Mouse (Mus musculus) erythroblast, embryonic 14.5 days (primary cell): ENCODE data around the gene Tdrd12. TPM values are rescaled to one million over a fixed set of nuclear protein-coding genes. Genes with fewer than 3 reads are reported as not detected.
"Not testable (repeated sequence)": the region's sequence is repeated elsewhere in the genome, so short reads cannot be mapped to it uniquely, and the experiment has no call there.

Source experiments
- H3K27me3 ChIP-seq: 2 replicates; pipeline ENCODE4 v1.6.1; 2012; ENCODE audit warnings: inconsistent platforms; ENCODE audit not compliant: control insufficient read depth
- H3K36me3 ChIP-seq: 2 replicates; pipeline ENCODE4 v1.6.1; 2012; ENCODE audit warnings: mild to moderate bottlenecking, inconsistent platforms; ENCODE audit not compliant: control insufficient read depth
- H3K4me1 ChIP-seq: 2 replicates; pipeline ENCODE4 v1.6.1; 2012; ENCODE audit warnings: inconsistent platforms; ENCODE audit not compliant: control insufficient read depth
- H3K4me3 ChIP-seq: replicated peaks from 2 replicates; pipeline ENCODE3; 2012; ENCODE audit warnings: moderate library complexity, mild to moderate bottlenecking, inconsistent platforms
- H3K9me3 ChIP-seq: 2 replicates; pipeline ENCODE4 v1.6.1; 2012; ENCODE audit warnings: low read length, inconsistent platforms, mixed read lengths; ENCODE audit not compliant: control insufficient read depth
- GATA1 ChIP-seq: IDR thresholded peaks from 2 replicates; pipeline ENCODE4 v1.6.1; 2012; ENCODE audit warnings: low read length, inconsistent platforms, mixed read lengths
- TAL1 ChIP-seq: IDR thresholded peaks from 3 replicates; pipeline ENCODE4 v1.6.1; 2012; ENCODE audit warnings: low read length, inconsistent platforms, mixed read lengths
- polyA plus RNA-seq: library from polyadenylated mRNA; stranded (reverse); fragments of >175 nt; gene quantifications from 2 replicates; pipeline ENCODE4 v1.2.3, GENCODE M21; 2012

The Tdrd12 gene
- polyA plus RNA-seq, 1 experiment: not detected

DNA sequence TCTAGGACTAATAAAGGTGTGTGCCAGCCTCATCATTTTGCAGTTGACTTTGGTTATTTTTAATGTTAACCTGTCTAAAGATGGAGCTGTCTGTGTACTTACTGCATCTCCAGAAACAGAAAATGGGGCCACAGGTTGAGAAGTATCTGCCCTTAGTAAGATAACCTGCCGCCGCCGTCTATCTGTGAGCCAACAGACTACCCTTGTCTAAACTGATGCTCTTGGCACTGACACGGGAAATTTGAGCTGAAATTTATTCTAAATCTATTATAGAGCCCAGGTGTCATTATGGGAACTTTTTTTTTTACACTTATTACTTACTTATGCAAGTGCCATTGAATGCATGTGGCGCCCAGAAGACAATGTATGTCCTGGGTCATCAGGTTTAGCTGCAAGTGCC, 19.4 kb upstream of the Tdrd12 start:
- Histone ChIP-seq H3K4me1 (peaks cover 86% of the 10 kb centered on the region), H3K36me3 (peaks cover 28% of the 10 kb centered on the region), H3K27me3 (no peaks in the 10 kb centered on the region), H3K4me3 (peak overlapping the region; percentile 78), H3K9me3 (no peaks in the 10 kb centered on the region)
- TF ChIP-seq TAL1 (peak; percentile 86), GATA1 (peak; percentile 81)

DNA sequence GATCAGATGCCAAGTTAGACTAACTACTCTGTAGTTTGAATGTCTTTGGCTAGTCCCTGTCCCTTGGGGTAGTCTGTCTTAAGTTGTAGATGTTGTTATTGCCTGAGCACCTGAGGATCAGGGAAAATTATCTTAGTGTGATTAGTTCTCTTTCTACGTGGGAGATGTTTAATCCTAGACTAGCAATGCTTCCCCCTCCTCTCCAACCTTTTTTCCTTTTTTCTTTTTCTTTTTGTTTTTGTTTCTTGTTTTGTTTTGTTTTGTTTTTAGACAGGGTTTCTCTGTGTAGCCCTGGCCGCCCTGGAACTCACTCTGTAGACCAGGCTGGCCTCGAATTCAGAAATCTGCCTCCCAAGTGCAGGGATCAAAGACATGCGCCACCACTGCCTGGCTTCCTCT, 18.7 kb upstream of the Tdrd12 start, which contains the start of gene Nudt19:
TSS of gene Nudt19 (minus strand) at position 100 of the 399 bp plus-strand sequence.
- Histone ChIP-seq H3K4me3 (peak within 1 kb of the TSS; percentile 78), H3K27me3 (no peaks in the 10 kb centered on the region), H3K4me1 (peaks cover 86% of the 10 kb centered on the region), H3K36me3 (peaks cover 35% of the 10 kb centered on the region), H3K9me3 (no peaks in the 10 kb centered on the region)
- no peak for TF ChIP-seq TAL1
- TF ChIP-seq GATA1: no peak

DNA sequence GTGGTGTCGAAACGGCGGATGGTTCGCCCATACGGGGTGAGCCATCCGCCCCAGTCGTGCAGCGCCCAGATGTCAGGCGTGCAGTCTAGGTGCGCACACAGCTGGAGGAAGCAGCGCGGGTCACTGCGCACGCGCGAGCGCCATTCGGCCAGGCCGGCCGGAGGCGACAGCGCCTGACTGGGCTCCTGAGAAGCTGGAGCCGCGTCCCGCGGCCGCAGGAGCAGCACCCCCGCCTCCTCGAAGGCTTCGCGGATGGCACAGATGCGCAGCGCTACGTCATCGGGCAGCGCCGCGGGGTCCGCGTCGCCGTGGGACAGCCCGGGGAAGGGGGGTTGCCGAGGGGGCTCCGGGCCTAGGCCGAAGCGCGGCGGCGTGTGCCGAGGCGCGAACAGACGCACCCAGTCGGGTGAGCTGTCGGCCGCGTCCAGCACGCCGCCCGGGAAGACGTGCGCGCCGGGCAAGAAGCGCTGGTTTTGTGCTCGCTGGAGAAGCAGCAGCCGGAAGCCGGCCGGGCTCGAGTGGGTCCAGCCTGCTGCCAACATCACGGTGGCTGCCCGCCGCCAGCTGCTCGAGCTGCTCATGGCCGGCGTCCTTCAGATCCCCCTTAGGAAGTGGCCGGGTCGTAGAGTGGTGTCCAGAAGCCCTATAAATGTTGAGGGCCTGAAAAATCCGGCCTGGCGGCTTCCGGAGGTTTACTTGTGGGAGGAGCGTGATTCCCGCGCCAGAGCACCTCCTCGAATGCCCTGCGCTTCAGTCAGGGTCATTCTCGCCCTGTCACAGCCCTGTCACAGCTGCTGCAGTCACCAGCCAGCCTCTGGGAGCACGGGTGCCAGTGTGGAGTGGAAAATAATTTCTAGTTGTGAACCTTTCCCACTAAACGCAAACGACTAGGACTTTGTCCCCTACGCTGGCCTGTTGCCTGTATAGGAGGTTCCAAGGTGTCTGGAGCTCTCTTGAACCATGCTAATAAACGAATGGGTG, 18.0 kb upstream of the Tdrd12 start:
- no peak for TF ChIP-seq TAL1
- no peak for TF ChIP-seq GATA1
- Histone ChIP-seq H3K27me3 (no peaks in the 10 kb centered on the region), H3K9me3 (no peaks in the 10 kb centered on the region), H3K4me1 (peaks cover 86% of the 10 kb centered on the region), H3K4me3 (peak overlapping the region; percentile 78), H3K36me3 (peaks cover 42% of the 10 kb centered on the region)

DNA sequence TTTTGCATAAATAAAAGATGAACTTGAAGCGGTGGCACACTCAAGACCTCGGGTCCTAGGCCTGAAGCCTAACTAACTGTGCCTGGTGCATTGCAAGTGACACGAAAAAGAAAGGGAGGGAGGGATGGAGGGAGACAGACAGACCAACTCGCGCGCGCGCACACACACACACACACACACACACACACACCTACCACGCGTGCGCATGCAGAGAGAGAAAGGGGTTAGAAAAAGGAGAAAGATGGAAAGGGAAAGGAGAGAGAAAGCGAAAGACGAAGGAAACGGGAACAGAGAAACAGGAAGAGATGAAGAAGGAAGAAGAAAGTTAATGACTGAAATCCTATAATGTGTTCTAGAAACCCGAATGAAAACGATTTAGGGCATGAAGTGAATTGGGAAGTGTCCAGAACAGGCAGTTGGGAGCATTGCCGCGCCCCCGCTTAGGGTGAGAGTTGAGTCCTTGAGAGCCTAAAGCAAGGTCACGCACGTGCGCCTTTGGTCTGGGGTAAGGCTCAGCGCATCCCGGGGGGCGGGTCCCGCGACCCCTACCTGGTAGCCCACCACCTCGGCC, 17.1 kb upstream of the Tdrd12 start:
- H3K9me3 ChIP-seq: no peaks in the 10 kb centered on the region
- H3K27me3 ChIP-seq: no peaks in the 10 kb centered on the region
- H3K4me1 ChIP-seq: peaks cover 80% of the 10 kb centered on the region
- H3K4me3 ChIP-seq: peak overlapping the region; percentile 78
- H3K36me3 ChIP-seq: peaks cover 50% of the 10 kb centered on the region
- TF ChIP-seq TAL1: no peak
- no peak for TF ChIP-seq GATA1

DNA sequence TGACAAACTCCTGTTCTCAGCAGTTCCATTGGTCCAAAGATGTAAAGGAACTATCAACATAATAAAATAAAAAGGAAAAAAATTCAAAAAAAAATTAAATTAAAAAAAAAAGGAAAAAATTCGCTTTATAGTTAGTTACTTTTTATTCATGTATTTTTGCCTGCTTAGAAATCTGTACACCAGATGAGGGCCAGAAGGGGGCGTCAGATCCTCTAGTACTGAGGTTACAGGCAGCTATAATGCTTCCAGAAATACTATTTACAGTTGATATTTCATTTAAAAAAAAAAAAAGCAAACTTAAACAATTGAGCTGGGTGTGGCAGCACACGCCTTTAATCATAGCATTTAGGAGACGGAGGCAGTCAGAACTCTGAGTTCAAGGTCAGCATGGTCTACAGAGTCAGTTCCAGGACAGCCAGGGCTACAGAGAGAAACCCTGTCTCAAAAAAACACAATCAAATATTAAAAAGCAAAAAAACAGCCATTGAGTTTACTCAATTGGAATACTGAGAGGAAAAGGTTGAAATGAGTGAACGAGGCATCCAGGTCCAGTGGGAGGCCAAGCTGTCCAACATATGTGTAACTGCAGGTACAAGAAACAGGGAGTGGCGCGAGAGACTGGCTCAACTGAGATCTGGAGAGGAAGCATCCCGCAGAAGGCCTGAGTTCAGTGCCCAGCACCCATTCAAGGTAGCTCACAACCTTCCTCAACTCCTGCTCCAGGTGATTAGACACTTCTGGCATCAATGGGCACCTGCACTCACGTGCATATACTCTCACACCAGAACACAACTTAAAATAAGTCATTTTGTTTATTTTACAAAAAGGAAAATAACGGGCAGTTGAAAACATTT, 16.4 kb upstream of the Tdrd12 start:
- Histone ChIP-seq H3K9me3 (no peaks in the 10 kb centered on the region), H3K27me3 (no peaks in the 10 kb centered on the region), H3K4me3 (peak overlapping the region; percentile 78), H3K36me3 (peaks cover 56% of the 10 kb centered on the region), H3K4me1 (peaks cover 73% of the 10 kb centered on the region)
- TF ChIP-seq GATA1 (no peak), TAL1 (no peak)

DNA sequence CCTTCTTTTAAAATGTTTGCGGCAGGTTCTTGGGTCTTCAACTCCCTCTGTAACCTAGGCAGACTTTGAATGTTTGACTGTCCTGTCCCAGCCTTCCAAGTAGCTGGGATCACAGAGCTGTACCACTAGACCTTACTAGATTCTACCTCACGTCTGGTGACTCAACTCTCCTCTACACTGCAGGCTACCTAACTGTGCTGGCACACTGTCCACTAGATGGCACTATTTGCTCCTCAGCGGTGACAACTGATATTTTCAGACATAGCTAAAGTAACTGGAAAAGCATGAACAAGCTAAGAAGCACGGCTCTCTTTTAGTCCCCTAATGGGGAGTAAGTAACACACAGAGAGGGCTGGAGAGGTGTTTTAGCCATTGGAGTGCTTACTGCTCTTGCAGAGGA, 8.3 kb upstream of the Tdrd12 start:
- H3K9me3 ChIP-seq: no peaks in the 10 kb centered on the region
- H3K4me1 ChIP-seq: peaks cover 6% of the 10 kb centered on the region
- TF ChIP-seq GATA1: no peak
- TF ChIP-seq TAL1: no peak
- no peaks in the 10 kb centered on the region for H3K27me3 ChIP-seq
- H3K4me3 ChIP-seq: no peak overlapping the region
- H3K36me3 ChIP-seq: peaks cover 61% of the 10 kb centered on the region

DNA sequence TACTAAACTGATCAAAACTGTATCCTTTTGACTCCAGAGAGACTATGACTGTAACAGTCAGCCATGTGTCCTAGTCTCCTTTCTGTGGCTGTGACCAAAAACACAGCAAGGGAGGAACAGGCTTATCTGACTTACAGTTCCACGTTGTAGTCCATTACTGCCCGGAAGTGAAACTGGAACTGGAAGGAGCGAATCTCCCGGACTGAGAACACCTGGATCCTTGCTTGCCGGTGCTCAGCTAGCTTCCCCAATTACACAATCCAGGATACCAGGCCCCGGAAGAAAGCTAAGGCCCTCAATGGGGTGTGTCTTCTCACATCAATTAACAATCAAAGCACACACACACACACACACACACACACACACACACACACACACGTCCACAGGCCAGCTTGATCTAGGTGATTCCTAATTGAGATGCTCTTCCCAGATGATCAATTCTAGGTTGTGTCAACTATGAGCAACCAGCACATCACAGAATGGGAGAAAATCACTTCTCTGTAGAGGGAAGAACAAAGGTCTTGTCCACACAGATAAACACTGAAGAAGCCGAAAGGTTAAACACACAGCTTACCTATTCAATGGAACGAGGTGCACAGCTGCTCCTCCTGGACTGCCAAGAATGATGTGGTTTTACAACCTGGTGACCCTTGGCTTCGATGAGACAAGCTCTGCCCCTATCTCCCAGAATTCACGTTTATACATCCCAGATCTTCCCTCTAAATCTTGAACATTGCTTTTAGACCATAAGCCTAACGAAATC, 1.6 kb downstream of the Tdrd12 start:
- H3K36me3 ChIP-seq: no peaks in the 10 kb centered on the region
- H3K27me3 ChIP-seq: no peaks in the 10 kb centered on the region
- no peaks in the 10 kb centered on the region for H3K9me3 ChIP-seq
- TF ChIP-seq GATA1: no peak
- TF ChIP-seq TAL1: no peak
- H3K4me3 ChIP-seq: no peak overlapping the region
- no peaks in the 10 kb centered on the region for H3K4me1 ChIP-seq

DNA sequence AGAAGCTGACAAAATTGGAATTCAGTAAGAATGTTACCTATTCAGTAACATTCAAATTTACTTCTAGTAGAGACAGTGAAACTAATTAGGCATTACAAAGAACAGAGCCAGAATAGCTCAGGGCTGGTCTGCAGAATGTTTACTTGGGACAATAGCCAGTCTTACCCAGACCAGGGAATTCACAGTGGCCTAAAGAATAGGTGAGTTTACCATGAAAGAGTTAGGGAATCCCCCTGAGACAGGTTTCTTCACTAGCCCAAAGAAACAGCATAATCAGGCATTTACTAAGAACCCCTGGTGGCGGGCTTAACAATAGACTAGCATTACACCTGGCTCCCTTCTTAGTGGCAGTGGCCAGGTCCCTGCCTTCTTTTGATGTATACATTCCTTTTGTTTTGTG, 7.0 kb downstream of the Tdrd12 start:
- not testable (repeated sequence) for H3K4me1 ChIP-seq, H3K36me3 ChIP-seq, H3K4me3 ChIP-seq, H3K27me3 ChIP-seq, H3K9me3 ChIP-seq
